Mouse (Mus musculus) myocyte (in vitro differentiated cells): ENCODE measurements around the gene Cwc22. TPM values are rescaled to one million over a fixed set of nuclear protein-coding genes. Genes with fewer than 3 reads are reported as not detected.

ENCODE experiments used
- H3K27me3 ChIP-seq: one replicate; pipeline ENCODE4 v1.6.1; 2011; ENCODE audit not compliant: control insufficient read depth, insufficient read depth, insufficient read length
- H3K36me3 ChIP-seq: one replicate; pipeline ENCODE4 v1.6.1; 2011; ENCODE audit not compliant: control insufficient read depth, insufficient read depth
- H3K4me2 ChIP-seq: one replicate; pipeline ENCODE4 v1.6.1; 2011; ENCODE audit warnings: low read depth, control low read depth
- H3K4me3 ChIP-seq: one replicate; pipeline ENCODE4 v1.5.1; 2011; ENCODE audit warnings: mild to moderate bottlenecking, control low read depth, moderate library complexity
- H3K79me2 ChIP-seq: one replicate; pipeline ENCODE4 v1.6.1; 2011; ENCODE audit not compliant: control insufficient read depth, insufficient read depth
- H3ac ChIP-seq: one replicate; pipeline ENCODE4 v1.6.1; 2011; ENCODE audit not compliant: control insufficient read depth, insufficient read length
- CEBPB ChIP-seq: IDR thresholded peaks from 2 replicates; pipeline ENCODE4 v1.6.1; 2011; ENCODE audit warnings: mild to moderate bottlenecking, moderate library complexity; ENCODE audit not compliant: poor library complexity, insufficient read depth, severe bottlenecking
- E2F4 ChIP-seq: IDR thresholded peaks from one replicate; pipeline ENCODE4 v1.6.1; 2011; ENCODE audit warnings: mild to moderate bottlenecking, control low read depth, moderate library complexity; ENCODE audit not compliant: insufficient read depth
- MAX ChIP-seq: IDR thresholded peaks from one replicate; pipeline ENCODE4 v1.6.1; 2011; ENCODE audit warnings: low read depth, mild to moderate bottlenecking, control low read depth
- MYOD1 ChIP-seq, 3 experiments: IDR thresholded peaks; one replicate each; pipeline ENCODE4 v1.6.1; 2011; ENCODE audit warnings: control low read depth in 2 of 3, low read depth in 2 of 3, mild to moderate bottlenecking in 2 of 3, moderate library complexity in 1 of 3; ENCODE audit not compliant: insufficient read length in 2 of 3, control insufficient read depth in 1 of 3
- MYOG ChIP-seq, 3 experiments: IDR thresholded peaks; one replicate each; pipeline ENCODE4 v1.6.1; 2011; ENCODE audit warnings: control low read depth in 2 of 3, low read depth in 2 of 3, mild to moderate bottlenecking in 2 of 3; ENCODE audit not compliant: insufficient read length in 2 of 3, control insufficient read depth in 1 of 3, insufficient read depth in 1 of 3
- POLR2A ChIP-seq: IDR thresholded peaks from one replicate; pipeline ENCODE4 v1.6.1; 2011; ENCODE audit warnings: low read depth, mild to moderate bottlenecking, control low read depth, moderate library complexity; ENCODE audit not compliant: insufficient read length
- POLR2AphosphoS2 ChIP-seq: IDR thresholded peaks from one replicate; pipeline ENCODE4 v1.6.1; 2011; ENCODE audit warnings: low read depth, control low read depth; ENCODE audit not compliant: insufficient read length
- REST ChIP-seq: IDR thresholded peaks from one replicate; pipeline ENCODE4 v1.6.1; 2011; ENCODE audit warnings: mild to moderate bottlenecking, control low read depth, moderate library complexity; ENCODE audit not compliant: insufficient read depth, insufficient read length
- SRF ChIP-seq: IDR thresholded peaks from one replicate; pipeline ENCODE4 v1.6.1; 2011; ENCODE audit warnings: low read depth; ENCODE audit not compliant: control insufficient read depth, insufficient read length
- TCF12 ChIP-seq: IDR thresholded peaks from one replicate; pipeline ENCODE4 v1.6.1; 2011; ENCODE audit warnings: mild to moderate bottlenecking, control low read depth; ENCODE audit not compliant: poor library complexity, insufficient read depth, severe bottlenecking
- TCF3 ChIP-seq: IDR thresholded peaks from one replicate; pipeline ENCODE4 v1.6.1; 2011; ENCODE audit warnings: low read depth, control low read depth; ENCODE audit not compliant: insufficient read length
- USF1 ChIP-seq: IDR thresholded peaks from one replicate; pipeline ENCODE4 v1.6.1; 2011; ENCODE audit warnings: low read depth, mild to moderate bottlenecking, control low read depth, moderate library complexity
- polyA plus RNA-seq: library from polyadenylated mRNA; unstranded; fragments of >200 nt; fragmentation: generic; extraction: Trizol; gene quantifications from one replicate; pipeline ENCODE4 v1.2.1, GENCODE M21; 2012; ENCODE audit warnings: missing spikeins

Gene Cwc22
- polyA plus RNA-seq, 1 experiment: 8.3 TPM

GRCm38 (mm10) chr2:77926468-77926867, 19.7 kb downstream of the Cwc22 start:
- TF ChIP-seq POLR2A (no peak), TCF3 (no peak), MAX (no peak), MYOD1 (IDR thresholded peaks at IDR 0.05; ENCODE audit: control insufficient read depth in 1 of 3, insufficient read length in 2 of 3, low read depth in 2 of 3) (no peak), MYOG (IDR thresholded peaks at IDR 0.05; ENCODE audit: control insufficient read depth in 1 of 3, insufficient read depth in 1 of 3, insufficient read length in 2 of 3, low read depth in 2 of 3) (no peak), POLR2AphosphoS2 (no peak), CEBPB (no peak), TCF12 (no peak), REST (no peak), E2F4 (no peak), USF1 (no peak), SRF (no peak)
- Histone ChIP-seq H3K27me3 (no peaks in the 10 kb centered on the region), H3K36me3 (peaks cover 38% of the 10 kb centered on the region), H3K79me2 (no peaks in the 10 kb centered on the region), H3K4me3 (no peak overlapping the region), H3K4me2 (no peak overlapping the region), H3ac (no peak overlapping the region)

DNA sequence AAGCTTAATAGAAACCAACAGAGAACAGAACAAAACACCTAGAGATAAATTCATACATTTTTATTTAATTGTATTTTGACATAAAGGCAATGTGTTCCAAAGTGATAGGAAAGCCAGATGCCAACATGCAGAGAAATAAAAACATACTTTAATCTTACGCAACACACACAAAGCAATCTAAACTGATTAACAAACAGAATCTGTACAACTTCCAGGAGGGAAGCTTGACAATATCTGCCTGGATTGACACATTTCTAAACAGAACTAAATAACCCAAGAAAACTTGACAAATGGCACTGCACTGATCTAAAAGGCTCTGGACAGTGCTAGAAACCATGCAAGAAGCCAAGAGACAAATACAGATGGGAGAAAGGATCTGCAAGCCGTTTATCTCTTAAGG, 20.2 kb downstream of the Cwc22 start:
- no peak overlapping the region for H3K4me3 ChIP-seq
- TF ChIP-seq REST (no peak), MAX (no peak), MYOG (IDR thresholded peaks at IDR 0.05; ENCODE audit: control insufficient read depth in 1 of 3, insufficient read depth in 1 of 3, insufficient read length in 2 of 3, low read depth in 2 of 3) (no peak), USF1 (no peak), MYOD1 (IDR thresholded peaks at IDR 0.05; ENCODE audit: control insufficient read depth in 1 of 3, insufficient read length in 2 of 3, low read depth in 2 of 3) (no peak), TCF3 (no peak), CEBPB (no peak), E2F4 (no peak), POLR2AphosphoS2 (no peak), TCF12 (no peak), POLR2A (no peak), SRF (no peak)

DNA sequence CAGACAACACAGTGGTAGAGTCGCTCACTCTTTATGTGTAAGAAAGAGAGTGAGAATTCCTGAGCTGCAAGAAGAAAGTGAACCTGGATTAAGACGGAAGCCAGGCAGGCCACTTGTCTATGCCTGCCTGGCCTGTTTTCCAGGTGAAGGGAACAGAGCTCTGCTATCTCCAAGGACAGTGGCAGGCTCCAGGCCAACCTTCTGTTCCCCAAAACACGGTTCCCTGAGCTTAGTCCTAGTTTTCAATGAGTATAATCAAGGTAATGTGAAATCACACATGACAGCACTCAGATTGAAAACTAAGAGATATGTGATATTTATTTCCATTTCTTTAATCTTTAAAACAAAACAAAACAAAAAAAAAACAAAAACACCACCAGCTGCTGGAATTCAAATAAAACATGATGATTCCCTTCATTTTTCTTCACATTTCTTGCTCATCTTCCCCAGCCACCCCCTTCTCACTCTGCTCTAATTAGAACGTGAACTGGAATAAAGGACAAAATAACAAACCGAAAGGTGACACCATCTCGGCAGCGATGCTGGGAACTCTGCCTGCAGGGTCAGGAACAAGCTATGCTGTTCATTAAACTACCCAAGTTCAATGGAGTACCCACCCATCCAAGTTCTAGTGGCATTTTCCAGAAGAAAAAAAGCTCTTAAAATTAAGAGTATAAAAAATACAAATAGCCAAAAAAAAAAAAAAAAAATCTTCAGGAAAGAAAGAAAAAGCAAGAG, 20.8 kb downstream of the Cwc22 start:
- TF ChIP-seq TCF12 (no peak), TCF3 (no peak), MAX (no peak), SRF (no peak), MYOD1 (IDR thresholded peaks at IDR 0.05; ENCODE audit: control insufficient read depth in 1 of 3, insufficient read length in 2 of 3, low read depth in 2 of 3) (no peak), POLR2AphosphoS2 (no peak), POLR2A (no peak), USF1 (no peak), E2F4 (no peak), MYOG (IDR thresholded peaks at IDR 0.05; ENCODE audit: control insufficient read depth in 1 of 3, insufficient read depth in 1 of 3, insufficient read length in 2 of 3, low read depth in 2 of 3) (no peak), CEBPB (no peak), REST (no peak)
- no peak overlapping the region for H3K4me2 ChIP-seq
- H3ac ChIP-seq: no peak overlapping the region
- no peaks in the 10 kb centered on the region for H3K79me2 ChIP-seq
- H3K4me3 ChIP-seq: no peak overlapping the region
- no peaks in the 10 kb centered on the region for H3K27me3 ChIP-seq
- peaks cover 46% of the 10 kb centered on the region for H3K36me3 ChIP-seq

More for the DNA sequence above, 20.2 kb downstream of the Cwc22 start:
- no peaks in the 10 kb centered on the region for H3K27me3 ChIP-seq
- H3K4me2 ChIP-seq: no peak overlapping the region
- H3K79me2 ChIP-seq: no peaks in the 10 kb centered on the region
- no peak overlapping the region for H3ac ChIP-seq
- peaks cover 40% of the 10 kb centered on the region for H3K36me3 ChIP-seq

DNA sequence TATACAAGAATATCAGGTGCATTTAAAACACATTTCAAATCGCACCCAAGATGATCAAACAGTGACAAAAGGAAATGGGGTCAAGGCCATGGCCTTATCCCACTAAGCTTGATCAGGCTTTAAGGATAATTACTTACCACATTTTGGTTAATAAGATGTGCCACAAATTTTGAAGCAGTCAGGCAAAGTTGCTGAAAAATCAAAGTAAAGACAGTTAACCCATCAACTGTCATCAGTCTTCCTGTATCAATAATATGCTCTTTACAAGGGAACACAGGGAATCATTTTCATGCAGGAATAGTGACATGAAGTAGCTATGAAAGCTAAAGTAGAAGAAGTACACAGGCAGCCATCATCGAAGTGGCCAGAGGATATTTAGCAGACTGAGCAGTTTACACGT, 22.2 kb downstream of the Cwc22 start:
- Histone ChIP-seq H3K36me3 (peaks cover 49% of the 10 kb centered on the region), H3K79me2 (no peaks in the 10 kb centered on the region), H3K4me2 (no peak overlapping the region), H3ac (no peak overlapping the region), H3K4me3 (no peak overlapping the region), H3K27me3 (no peaks in the 10 kb centered on the region)
- no peak for TF ChIP-seq USF1
- TF ChIP-seq REST: no peak
- no peak for TF ChIP-seq E2F4
- TF ChIP-seq TCF12: no peak
- TF ChIP-seq SRF: no peak
- no peak for TF ChIP-seq POLR2AphosphoS2
- TF ChIP-seq CEBPB: no peak
- TF ChIP-seq MAX: no peak

- no peak for TF ChIP-seq SRF
- TF ChIP-seq MAX: no peak
- no peak for TF ChIP-seq REST
- no peak for TF ChIP-seq MYOD1 (IDR thresholded peaks at IDR 0.05; ENCODE audit: control insufficient read depth in 1 of 3, insufficient read length in 2 of 3, low read depth in 2 of 3)
- TF ChIP-seq USF1: no peak
- no peak for TF ChIP-seq E2F4
- TF ChIP-seq CEBPB: no peak
- TF ChIP-seq TCF12: no peak
- no peak for TF ChIP-seq MYOG (IDR thresholded peaks at IDR 0.05; ENCODE audit: control insufficient read depth in 1 of 3, insufficient read depth in 1 of 3, insufficient read length in 2 of 3, low read depth in 2 of 3)
- Histone ChIP-seq H3ac (no peak overlapping the region), H3K79me2 (no peaks in the 10 kb centered on the region), H3K27me3 (no peaks in the 10 kb centered on the region), H3K36me3 (peaks cover 55% of the 10 kb centered on the region), H3K4me3 (no peak overlapping the region), H3K4me2 (no peak overlapping the region)
These were observed 23.0 kb downstream of the Cwc22 start for GRCm38 (mm10) chr2:77923182-77923581.
